Mouse (Mus musculus) ES-Bruce4 (cell line): ENCODE measurements at regions not wholly inside any gene's neighbourhood (a gene's known extent, or its start where the extent isn't known, plus 50 kb on each side); places are given as distances from the start of the nearest gene placed in this dataset.

Experiments
- CTCF ChIP-seq: IDR thresholded peaks from one replicate; pipeline ENCODE4 v1.8.1; 2011; ENCODE audit warnings: low read depth, low read length
- EP300 ChIP-seq: IDR thresholded peaks from 2 replicates; pipeline ENCODE4 v1.6.1; 2011; ENCODE audit warnings: low read depth, low read length; ENCODE audit not compliant: insufficient read depth
- POLR2A ChIP-seq: IDR thresholded peaks from one replicate; pipeline ENCODE4 v1.8.1; 2011; ENCODE audit warnings: low read length; ENCODE audit not compliant: insufficient read depth

- TF ChIP-seq POLR2A (no peak), EP300 (no peak), CTCF (peak; percentile 13)
These were observed 229.7 kb upstream of the Grm3 start for GRCm38 (mm10) chr5:9954652-9955051.
